Mouse (Mus musculus): ENCODE data around the gene Cirbp.

The Cirbp gene

GRCm38 (mm10) chr10:80177441-80178279, 11.9 kb downstream of the Cirbp start:
- ATAC-seq (ENCODE audit: low TSS enrichment), result no peak

- ATAC-seq (ENCODE audit: low TSS enrichment), result peak; percentile 15; the same call in 1 of the 2 replicates
Observed at GRCm38 (mm10) chr10:80179068-80180051, 13.6 kb downstream of the Cirbp start, which contains the start of gene Efna2. Gene Efna2 (plus strand): TSS chr10:80179482.

GRCm38 (mm10) chr10:80180288-80180687, 14.5 kb downstream of the Cirbp start:
- no peak for ATAC-seq (ENCODE audit: low TSS enrichment)

- no peak for ATAC-seq (ENCODE audit: low TSS enrichment)
Observed at GRCm38 (mm10) chr10:80180823-80181222, 15.0 kb downstream of the Cirbp start.

- ATAC-seq (ENCODE audit: low TSS enrichment), result no peak
Observed at GRCm38 (mm10) chr10:80182547-80182946, 16.8 kb downstream of the Cirbp start.

- no peak for ATAC-seq (ENCODE audit: low TSS enrichment)
Observed at GRCm38 (mm10) chr10:80186649-80187048, 20.9 kb downstream of the Cirbp start.

- ATAC-seq (ENCODE audit: low TSS enrichment), result no peak
Observed at GRCm38 (mm10) chr10:80187739-80188138, 22.0 kb downstream of the Cirbp start.

- no peak for ATAC-seq (ENCODE audit: low TSS enrichment)
Observed at GRCm38 (mm10) chr10:80188453-80189024, 22.8 kb downstream of the Cirbp start.

- no peak for ATAC-seq (ENCODE audit: low TSS enrichment)
Observed at GRCm38 (mm10) chr10:80189999-80190398, 24.2 kb downstream of the Cirbp start.

- peak; percentile 77; the same call in 1 of the 2 replicates for ATAC-seq (ENCODE audit: low TSS enrichment)
Observed at GRCm38 (mm10) chr10:80190491-80191051, 24.8 kb downstream of the Cirbp start.

GRCm38 (mm10) chr10:80193976-80194375, 28.2 kb downstream of the Cirbp start:
- ATAC-seq (ENCODE audit: low TSS enrichment), result no peak

- no peak for ATAC-seq (ENCODE audit: low TSS enrichment)
Observed at GRCm38 (mm10) chr10:80194441-80194840, 28.7 kb downstream of the Cirbp start.

GRCm38 (mm10) chr10:80196167-80196566, 30.4 kb downstream of the Cirbp start:
- ATAC-seq (ENCODE audit: low TSS enrichment), result no peak

GRCm38 (mm10) chr10:80196778-80197581, 31.2 kb downstream of the Cirbp start:
- ATAC-seq (ENCODE audit: low TSS enrichment), result no peak

GRCm38 (mm10) chr10:80199440-80200008, 33.7 kb downstream of the Cirbp start:
- ATAC-seq (ENCODE audit: low TSS enrichment), result peak; percentile 89

GRCm38 (mm10) chr10:80200485-80200884, 34.7 kb downstream of the Cirbp start:
- no peak for ATAC-seq (ENCODE audit: low TSS enrichment)

- ATAC-seq (ENCODE audit: low TSS enrichment), result no peak
Observed at GRCm38 (mm10) chr10:80204055-80204454, 38.3 kb downstream of the Cirbp start.

GRCm38 (mm10) chr10:80207201-80207600, 41.4 kb downstream of the Cirbp start:
- no peak for ATAC-seq (ENCODE audit: low TSS enrichment)

- no peak for ATAC-seq (ENCODE audit: low TSS enrichment)
Observed at GRCm38 (mm10) chr10:80207676-80208075, 41.9 kb downstream of the Cirbp start.

GRCm38 (mm10) chr10:80208248-80208647, 42.5 kb downstream of the Cirbp start:
- ATAC-seq (ENCODE audit: low TSS enrichment), result no peak
